Mouse (Mus musculus) heart, embryonic 11.5 days (tissue): ENCODE measurements around the gene Prpsap2. TPM values are rescaled to one million over a fixed set of nuclear protein-coding genes. Genes with fewer than 3 reads are reported as not detected.

ENCODE experiments used
- ATAC-seq: fragments of 200-750 bp; cut with Nextera tagmentation; replicated peaks from 2 replicates; pipeline ENCODE4 v1.8.0; 2017; ENCODE audit warnings: moderate library complexity; ENCODE audit not compliant: insufficient number of reproducible peaks, low FRiP score, low TSS enrichment
- H3K27ac ChIP-seq: fragments of 300-500 bp; sonication (generic); 2 replicates; pipeline ENCODE4 v1.5.1; 2014; ENCODE audit warnings: mild to moderate bottlenecking, low read depth, low read length
- H3K27me3 ChIP-seq: fragments of 300-500 bp; sonication (generic); 2 replicates; pipeline ENCODE4 v1.6.1; 2014; ENCODE audit warnings: mild to moderate bottlenecking, low read length, mixed read lengths; ENCODE audit not compliant: control insufficient read depth, insufficient read depth
- H3K36me3 ChIP-seq: fragments of 300-500 bp; sonication (generic); 2 replicates; pipeline ENCODE4 v1.6.1; 2014; ENCODE audit warnings: mild to moderate bottlenecking, low read length, moderate library complexity, mixed read lengths; ENCODE audit not compliant: control insufficient read depth, insufficient read depth
- H3K4me1 ChIP-seq: fragments of 300-500 bp; sonication (generic); 2 replicates; pipeline ENCODE4 v1.6.1; 2014; ENCODE audit warnings: low read length; ENCODE audit not compliant: control insufficient read depth, insufficient read depth
- H3K4me2 ChIP-seq: fragments of 300-500 bp; sonication (generic); 2 replicates; pipeline ENCODE4 v1.6.1; 2014; ENCODE audit warnings: mild to moderate bottlenecking, moderate library complexity
- H3K4me3 ChIP-seq: fragments of 300-500 bp; sonication (generic); 2 replicates; pipeline ENCODE4 v1.5.1; 2014; ENCODE audit warnings: low read depth, low read length
- H3K9ac ChIP-seq: fragments of 300-500 bp; sonication (generic); 2 replicates; pipeline ENCODE4 v1.6.1; 2014; ENCODE audit warnings: mild to moderate bottlenecking, low read depth, low read length, moderate library complexity
- H3K9me3 ChIP-seq: fragments of 300-500 bp; sonication (generic); replicated peaks from 2 replicates; pipeline ENCODE4 v1.6.1; 2016; ENCODE audit warnings: low read length; ENCODE audit not compliant: control insufficient read depth
- WGBS: fragments of 180-500 bp; shearing (Covaris S2); extraction: QIAGEN DNeasy Blood & Tissue Kit; methylation state at CpG from one replicate; pipeline ENCODE4 v1.1.7; 2014; ENCODE audit not compliant: insufficient replicate concordance; 5-methylcytosine and 5-hydroxymethylcytosine counted together
- polyA plus RNA-seq: library from polyadenylated mRNA; unstranded; fragments of >200 nt; fragmentation: Nextera tagmentation; extraction: Ambion mirVana; gene quantifications from 2 replicates; pipeline ENCODE4 v1.2.1, GENCODE M21; 2014

Prpsap2 gene
- polyA plus RNA-seq, 1 experiment from 2014 or later, result 13.8 TPM

GRCm38 (mm10) chr11:61713157-61713855, 48.6 kb downstream of the Prpsap2 start:
- no peak for ATAC-seq
- Histone ChIP-seq H3K27ac (no peak overlapping the region), H3K4me3 (no peak overlapping the region), H3K4me2 (no peak overlapping the region), H3K4me1 (0 out of 2 replicates have a peak, but pooled peaks cover 3% of the 10 kb centered on the region), H3K36me3 (no peaks in the 10 kb centered on the region), H3K9ac (no peak overlapping the region), H3K27me3 (peaks cover 4% of the 10 kb centered on the region; the same call in 1 of the 2 replicates), H3K9me3 (no peaks in the 10 kb centered on the region)
- 60% methylated on average over 15 of the region's 15 CpGs for WGBS

GRCm38 (mm10) chr11:61708928-61709327, 53.0 kb downstream of the Prpsap2 start:
- H3K27me3 ChIP-seq, result peaks cover 4% of the 10 kb centered on the region; the same call in 1 of the 2 replicates
- whole genome bisulfite sequencing, result 72% methylated on average over 3 of the region's 3 CpGs
- no peak overlapping the region for H3K4me3 ChIP-seq
- H3K4me1 ChIP-seq, result 0 out of 2 replicates have a peak, but pooled peaks cover 3% of the 10 kb centered on the region
- no peaks in the 10 kb centered on the region for H3K9me3 ChIP-seq
- ATAC-seq, result no peak
- no peaks in the 10 kb centered on the region for H3K36me3 ChIP-seq
- H3K4me2 ChIP-seq, result no peak overlapping the region
- no peak overlapping the region for H3K9ac ChIP-seq
- H3K27ac ChIP-seq, result no peak overlapping the region

GRCm38 (mm10) chr11:61706232-61706631, 55.7 kb downstream of the Prpsap2 start:
- H3K27ac ChIP-seq, result no peak overlapping the region
- 35% methylated on average over 4 of the region's 4 CpGs for WGBS
- no peak for ATAC-seq
- no peaks in the 10 kb centered on the region for H3K36me3 ChIP-seq
- 0 out of 2 replicates have a peak, but pooled peaks cover 3% of the 10 kb centered on the region for H3K4me1 ChIP-seq
- no peaks in the 10 kb centered on the region for H3K27me3 ChIP-seq
- no peak overlapping the region for H3K4me3 ChIP-seq
- no peak overlapping the region for H3K9ac ChIP-seq
- H3K4me2 ChIP-seq, result no peak overlapping the region
- H3K9me3 ChIP-seq, result no peaks in the 10 kb centered on the region

GRCm38 (mm10) chr11:61705581-61705980, 56.3 kb downstream of the Prpsap2 start:
- WGBS, result 78% methylated on average over 2 of the region's 2 CpGs
- Histone ChIP-seq H3K4me2 (no peak overlapping the region), H3K4me1 (0 out of 2 replicates have a peak, but pooled peaks cover 3% of the 10 kb centered on the region), H3K4me3 (no peak overlapping the region), H3K36me3 (no peaks in the 10 kb centered on the region), H3K9me3 (no peaks in the 10 kb centered on the region), H3K9ac (no peak overlapping the region), H3K27ac (no peak overlapping the region), H3K27me3 (no peaks in the 10 kb centered on the region)
- ATAC-seq, result no peak

- no peaks in the 10 kb centered on the region for H3K9me3 ChIP-seq
- no peaks in the 10 kb centered on the region for H3K36me3 ChIP-seq
- H3K4me3 ChIP-seq, result no peak overlapping the region
- H3K27me3 ChIP-seq, result no peaks in the 10 kb centered on the region
- H3K4me1 ChIP-seq, result no peaks in the 10 kb centered on the region
- WGBS, result 88% methylated on average over 5 of the region's 5 CpGs
- no peak overlapping the region for H3K9ac ChIP-seq
- no peak for ATAC-seq
- H3K27ac ChIP-seq, result no peak overlapping the region
- no peak overlapping the region for H3K4me2 ChIP-seq
These were observed 59.4 kb downstream of the Prpsap2 start for GRCm38 (mm10) chr11:61702494-61702893.

GRCm38 (mm10) chr11:61701696-61702095, 60.2 kb downstream of the Prpsap2 start:
- Histone ChIP-seq H3K27ac (no peak overlapping the region), H3K4me2 (no peak overlapping the region), H3K36me3 (no peaks in the 10 kb centered on the region), H3K9me3 (no peaks in the 10 kb centered on the region), H3K4me1 (no peaks in the 10 kb centered on the region), H3K9ac (no peak overlapping the region), H3K27me3 (no peaks in the 10 kb centered on the region), H3K4me3 (no peak overlapping the region)
- WGBS, result 82% methylated on average over 5 of the region's 5 CpGs
- no peak for ATAC-seq

GRCm38 (mm10) chr11:61699933-61700332, 62.0 kb downstream of the Prpsap2 start:
- Histone ChIP-seq H3K4me3 (no peak overlapping the region), H3K4me2 (no peak overlapping the region), H3K27me3 (no peaks in the 10 kb centered on the region), H3K4me1 (no peaks in the 10 kb centered on the region), H3K9me3 (no peaks in the 10 kb centered on the region), H3K9ac (no peak overlapping the region), H3K36me3 (no peaks in the 10 kb centered on the region), H3K27ac (no peak overlapping the region)
- no peak for ATAC-seq
- 64% methylated on average over 4 of the region's 4 CpGs for WGBS

- H3K27me3 ChIP-seq, result no peaks in the 10 kb centered on the region
- no peaks in the 10 kb centered on the region for H3K4me1 ChIP-seq
- no peak overlapping the region for H3K9ac ChIP-seq
- no peaks in the 10 kb centered on the region for H3K36me3 ChIP-seq
- no peak overlapping the region for H3K27ac ChIP-seq
- 75% methylated on average over 5 of the region's 5 CpGs for WGBS
- H3K4me3 ChIP-seq, result no peak overlapping the region
- ATAC-seq, result no peak
- H3K4me2 ChIP-seq, result no peak overlapping the region
- H3K9me3 ChIP-seq, result no peaks in the 10 kb centered on the region
These were observed 62.4 kb downstream of the Prpsap2 start for GRCm38 (mm10) chr11:61699460-61699859.

GRCm38 (mm10) chr11:61698852-61699251, 63.0 kb downstream of the Prpsap2 start:
- H3K4me3 ChIP-seq, result no peak overlapping the region
- no peak for ATAC-seq
- H3K36me3 ChIP-seq, result no peaks in the 10 kb centered on the region
- H3K9ac ChIP-seq, result no peak overlapping the region
- H3K4me1 ChIP-seq, result no peaks in the 10 kb centered on the region
- H3K4me2 ChIP-seq, result no peak overlapping the region
- H3K27ac ChIP-seq, result no peak overlapping the region
- H3K9me3 ChIP-seq, result no peaks in the 10 kb centered on the region
- H3K27me3 ChIP-seq, result no peaks in the 10 kb centered on the region
